Mouse (Mus musculus) embryonic facial prominence, embryonic 15.5 days (tissue): Measurements from ENCODE around the gene Mon2. TPM values are rescaled to one million over a fixed set of nuclear protein-coding genes. Genes with fewer than 3 reads are reported as not detected.

ENCODE experiments used
- ATAC-seq: fragments of 200-750 bp; cut with Nextera tagmentation; 2 replicates; pipeline ENCODE4 v1.8.0; 2017; ENCODE audit warnings: low read depth, moderate TSS enrichment; ENCODE audit not compliant: insufficient number of reproducible peaks, low FRiP score, low TSS enrichment
- H3K27ac ChIP-seq: fragments of 300-500 bp; sonication (generic); replicated peaks from 2 replicates; pipeline ENCODE4 v1.5.1; 2015; ENCODE audit warnings: mild to moderate bottlenecking, inconsistent platforms
- H3K27me3 ChIP-seq: fragments of 300-500 bp; sonication (generic); 2 replicates; pipeline ENCODE4 v1.6.1; 2015; ENCODE audit warnings: inconsistent platforms
- H3K36me3 ChIP-seq: fragments of 300-500 bp; sonication (generic); 2 replicates; pipeline ENCODE4 v1.6.1; 2015; ENCODE audit warnings: mild to moderate bottlenecking, inconsistent platforms
- H3K4me1 ChIP-seq: fragments of 300-500 bp; sonication (generic); 2 replicates; pipeline ENCODE4 v1.6.1; 2015; ENCODE audit warnings: inconsistent platforms
- H3K4me2 ChIP-seq: fragments of 300-500 bp; sonication (generic); replicated peaks from 2 replicates; pipeline ENCODE4 v1.6.1; 2015; ENCODE audit warnings: mild to moderate bottlenecking, inconsistent platforms
- H3K4me3 ChIP-seq: fragments of 300-500 bp; sonication (generic); replicated peaks from 2 replicates; pipeline ENCODE4 v1.5.1; 2015; ENCODE audit warnings: mild to moderate bottlenecking, inconsistent platforms
- H3K9ac ChIP-seq: fragments of 300-500 bp; sonication (generic); 2 replicates; pipeline ENCODE4 v1.6.1; 2015; ENCODE audit warnings: inconsistent platforms
- H3K9me3 ChIP-seq: fragments of 300-500 bp; sonication (generic); replicated peaks from 2 replicates; pipeline ENCODE4 v1.6.1; 2016; ENCODE audit warnings: inconsistent platforms
- WGBS: fragments of 180-500 bp; shearing (Covaris S2); methylation state at CpG from one replicate; pipeline ENCODE4 v1.1.7; 2015; 5-methylcytosine and 5-hydroxymethylcytosine counted together
- polyA plus RNA-seq: library from polyadenylated mRNA; unstranded; fragments of >200 nt; fragmentation: Nextera tagmentation; extraction: Ambion mirVana; gene quantifications from 2 replicates; pipeline ENCODE4 v1.2.1, GENCODE M21; 2015

Gene Mon2
- polyA plus RNA-seq, 1 experiment from 2014 or later, result 32.2 TPM

GRCm38 (mm10) chr10:123094504-123094903 is 18.2 kb upstream of the Mon2 start:
- no peak for ATAC-seq
- WGBS, result 83% methylated on average over 7 of the region's 7 CpGs
- H3K27ac ChIP-seq, result no peak overlapping the region
- H3K9me3 ChIP-seq, result no peaks in the 10 kb centered on the region
- H3K4me2 ChIP-seq, result no peak overlapping the region
- no peaks in the 10 kb centered on the region for H3K4me1 ChIP-seq
- no peaks in the 10 kb centered on the region for H3K36me3 ChIP-seq
- H3K27me3 ChIP-seq, result no peaks in the 10 kb centered on the region
- no peak overlapping the region for H3K9ac ChIP-seq
- no peak overlapping the region for H3K4me3 ChIP-seq

GRCm38 (mm10) chr10:123092577-123092976 is 16.3 kb upstream of the Mon2 start:
- Histone ChIP-seq H3K4me2 (no peak overlapping the region), H3K27me3 (no peaks in the 10 kb centered on the region), H3K9me3 (no peaks in the 10 kb centered on the region), H3K9ac (no peak overlapping the region), H3K27ac (no peak overlapping the region), H3K36me3 (no peaks in the 10 kb centered on the region), H3K4me3 (no peak overlapping the region), H3K4me1 (no peaks in the 10 kb centered on the region)
- 69% methylated on average over 3 of the region's 3 CpGs for WGBS
- ATAC-seq, result no peak

- no peak for ATAC-seq
- Histone ChIP-seq H3K4me3 (no peak overlapping the region), H3K4me1 (no peaks in the 10 kb centered on the region), H3K27ac (no peak overlapping the region), H3K36me3 (no peaks in the 10 kb centered on the region), H3K27me3 (no peaks in the 10 kb centered on the region), H3K9me3 (no peaks in the 10 kb centered on the region), H3K4me2 (no peak overlapping the region), H3K9ac (no peak overlapping the region)
- WGBS, result 30% methylated on average over 5 of the region's 5 CpGs
Observed at GRCm38 (mm10) chr10:123091737-123092136, 15.4 kb upstream of the Mon2 start.

DNA sequence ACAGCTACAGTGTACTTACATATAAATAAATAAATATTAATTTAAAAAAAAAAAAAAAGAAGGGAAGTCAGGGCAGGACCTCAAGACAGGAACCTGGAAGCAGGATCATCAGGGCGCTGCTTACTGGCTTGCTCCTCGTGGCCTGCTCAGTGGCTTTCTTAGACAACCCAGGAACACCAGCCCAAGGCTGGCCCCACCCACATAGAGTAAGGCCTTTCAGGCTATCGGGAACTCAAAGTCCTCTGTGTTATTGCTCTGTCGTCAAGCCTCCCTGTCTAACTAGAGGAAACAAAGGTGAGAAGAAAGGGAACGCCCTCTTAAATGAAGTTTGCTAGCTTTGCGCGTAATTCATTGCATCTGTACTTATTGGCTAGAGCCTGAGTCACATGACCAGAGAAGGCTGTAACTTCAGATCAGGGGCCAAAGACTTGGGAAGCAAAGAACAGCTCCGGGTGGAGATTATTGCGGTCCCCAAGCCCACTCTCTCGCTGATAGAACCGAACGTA is 13.2 kb upstream of the Mon2 start:
- Histone ChIP-seq H3K9me3 (no peaks in the 10 kb centered on the region), H3K4me2 (no peak overlapping the region)
- 81% methylated on average over 12 of the region's 12 CpGs for WGBS

DNA sequence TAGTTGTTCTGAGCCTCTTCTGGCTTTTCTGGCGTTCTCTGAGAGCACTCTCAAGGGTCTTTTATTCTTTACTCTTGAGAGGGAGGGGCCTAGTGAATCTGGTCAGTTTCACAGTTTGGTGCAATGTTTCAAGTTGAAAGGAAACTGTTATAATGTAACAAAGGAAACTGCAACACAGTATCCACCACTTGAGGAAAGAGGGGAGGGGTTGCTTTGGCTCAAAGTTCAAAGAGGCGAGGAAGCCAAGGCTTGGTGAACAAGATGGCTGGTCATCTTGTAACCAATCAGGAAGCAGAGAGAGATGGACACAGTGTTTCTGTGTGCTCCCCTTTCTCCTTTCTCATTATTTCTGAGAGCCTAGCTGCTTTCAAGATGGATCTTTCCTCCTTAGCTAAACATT is 10.5 kb upstream of the Mon2 start:
- Histone ChIP-seq H3K4me2 (no peak overlapping the region), H3K27ac (no peak overlapping the region), H3K4me3 (no peak overlapping the region), H3K36me3 (no peaks in the 10 kb centered on the region), H3K9me3 (no peaks in the 10 kb centered on the region), H3K27me3 (no peaks in the 10 kb centered on the region), H3K9ac (no peak overlapping the region), H3K4me1 (no peaks in the 10 kb centered on the region)
- ATAC-seq, result no peak
- WGBS, result 83% methylated on average over 2 of the region's 2 CpGs

More for the DNA sequence above, 13.2 kb upstream of the Mon2 start:
- no peaks in the 10 kb centered on the region for H3K36me3 ChIP-seq
- no peak overlapping the region for H3K4me3 ChIP-seq
- ATAC-seq, result no peak
- H3K9ac ChIP-seq, result no peak overlapping the region
- H3K4me1 ChIP-seq, result no peaks in the 10 kb centered on the region
- H3K27me3 ChIP-seq, result no peaks in the 10 kb centered on the region
- no peak overlapping the region for H3K27ac ChIP-seq

DNA sequence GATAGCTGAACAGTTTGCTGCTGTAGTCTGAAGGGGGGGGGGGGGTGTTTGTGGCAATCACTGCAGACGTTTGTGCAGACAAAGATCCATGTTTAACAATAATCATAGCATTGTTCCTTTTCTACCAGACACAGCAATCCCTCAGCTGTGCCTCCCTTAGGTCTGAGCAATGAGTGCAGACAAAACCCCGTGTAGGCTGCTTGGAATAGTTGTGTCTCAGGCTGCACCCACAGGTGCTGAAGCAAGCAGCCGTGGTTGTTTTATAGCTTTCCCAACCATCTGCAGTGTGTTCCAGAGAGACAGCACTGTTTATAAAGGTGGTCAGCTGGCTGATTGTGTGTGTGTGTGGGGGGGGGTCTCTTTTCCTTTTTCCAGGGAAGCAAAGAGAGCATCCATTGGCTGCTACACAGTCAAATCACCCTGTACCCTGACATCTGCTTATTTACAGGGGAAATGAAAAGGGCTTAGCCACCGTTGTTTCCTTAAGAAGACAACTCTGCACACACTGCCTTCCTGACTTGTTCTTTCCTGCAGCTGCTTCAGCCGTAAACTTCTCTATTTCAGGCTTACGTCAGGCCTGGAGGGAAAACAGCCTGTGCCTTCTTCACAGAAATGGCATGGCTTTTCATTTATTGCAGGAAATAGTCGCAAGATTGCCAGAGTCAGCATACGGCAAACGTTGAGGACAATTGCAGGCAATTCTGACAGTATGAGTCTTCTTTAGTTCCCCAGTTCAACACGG is 8.8 kb upstream of the Mon2 start:
- WGBS, result 51% methylated on average over 10 of the region's 10 CpGs
- H3K9me3 ChIP-seq, result no peaks in the 10 kb centered on the region
- no peak overlapping the region for H3K4me2 ChIP-seq
- no peak for ATAC-seq
- H3K27me3 ChIP-seq, result no peaks in the 10 kb centered on the region
- H3K27ac ChIP-seq, result no peak overlapping the region
- H3K4me3 ChIP-seq, result no peak overlapping the region
- H3K36me3 ChIP-seq, result no peaks in the 10 kb centered on the region
- H3K4me1 ChIP-seq, result no peaks in the 10 kb centered on the region
- no peak overlapping the region for H3K9ac ChIP-seq

DNA sequence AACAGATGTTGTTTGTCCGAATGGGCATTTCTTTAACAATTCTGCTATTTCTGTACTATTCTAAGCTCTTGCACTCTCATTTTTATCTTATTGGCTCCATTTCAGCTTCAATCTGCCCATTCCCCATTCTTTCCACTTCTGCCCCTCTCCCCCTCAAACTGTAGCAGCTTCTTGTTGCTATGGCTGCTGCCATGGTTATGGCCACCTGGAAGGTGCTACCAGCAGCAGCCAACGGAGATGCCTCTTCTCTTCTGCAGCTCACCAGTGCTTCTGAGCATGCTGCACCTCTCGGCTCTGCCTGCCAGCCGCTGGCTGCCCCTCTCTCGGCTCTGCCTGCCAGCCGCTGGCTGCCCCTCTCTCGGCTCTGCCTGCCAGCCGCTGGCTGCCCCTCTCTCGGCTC is 8.0 kb upstream of the Mon2 start:
- WGBS, result 77% methylated on average over 9 of the region's 9 CpGs
- ATAC-seq, result no peak

DNA sequence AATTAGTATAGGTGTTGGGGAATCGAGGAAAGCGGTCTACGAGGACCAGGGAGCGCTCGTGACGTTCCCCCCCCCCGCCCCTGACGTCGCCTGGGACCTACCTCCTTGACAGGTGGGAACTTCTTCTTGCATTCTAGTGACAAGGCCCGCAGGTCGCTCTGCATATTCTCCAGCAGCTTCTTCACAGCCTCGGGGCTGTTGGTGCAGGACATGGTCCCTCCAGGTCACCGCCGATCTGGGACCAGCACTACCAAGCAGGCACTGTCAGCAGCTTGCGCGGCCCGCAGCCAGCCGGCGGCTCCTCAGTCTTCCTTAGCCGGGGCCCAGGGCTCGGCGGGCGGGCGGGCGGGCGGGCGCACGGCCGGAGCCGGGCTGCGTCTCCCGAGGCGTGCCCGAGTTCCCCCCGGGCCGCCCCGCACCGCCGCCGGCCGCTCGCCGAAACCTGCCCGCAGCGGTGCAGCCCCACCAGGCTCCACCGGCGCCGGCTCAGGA is 508 bp downstream of the Mon2 start:
- Histone ChIP-seq H3K4me3 (peak overlapping the region; percentile 96), H3K4me2 (peak overlapping the region; percentile 63), H3K4me1 (peaks cover 9% of the 10 kb centered on the region), H3K36me3 (peaks cover 15% of the 10 kb centered on the region; the same call in 1 of the 2 replicates), H3K9ac (peak overlapping the region; percentile 80), H3K27ac (peak overlapping the region; percentile 75; the same call in 1 of the 2 replicates), H3K27me3 (no peaks in the 10 kb centered on the region), H3K9me3 (no peaks in the 10 kb centered on the region)
- under 1% methylated on average over 45 of the region's 48 CpGs for WGBS
- ATAC-seq, result peak; percentile 77

More for the DNA sequence above, 8.0 kb upstream of the Mon2 start:
- H3K36me3 ChIP-seq, result no peaks in the 10 kb centered on the region
- H3K4me3 ChIP-seq, result no peak overlapping the region
- H3K27me3 ChIP-seq, result no peaks in the 10 kb centered on the region
- no peak overlapping the region for H3K27ac ChIP-seq
- H3K4me2 ChIP-seq, result no peak overlapping the region
- no peaks in the 10 kb centered on the region for H3K4me1 ChIP-seq
- no peak overlapping the region for H3K9ac ChIP-seq
- H3K9me3 ChIP-seq, result no peaks in the 10 kb centered on the region

- no peak overlapping the region for H3K4me2 ChIP-seq
- peaks cover 9% of the 10 kb centered on the region for H3K4me1 ChIP-seq
- H3K9me3 ChIP-seq, result 0 out of 2 replicates have a peak, but pooled peaks cover 7% of the 10 kb centered on the region
- no peaks in the 10 kb centered on the region for H3K27me3 ChIP-seq
- 86% methylated on average over 2 of the region's 2 CpGs for WGBS
- no peak overlapping the region for H3K27ac ChIP-seq
- no peak overlapping the region for H3K4me3 ChIP-seq
- peaks cover 25% of the 10 kb centered on the region for H3K36me3 ChIP-seq
- H3K9ac ChIP-seq, result no peak overlapping the region
- no peak for ATAC-seq
Observed at GRCm38 (mm10) chr10:123071997-123072396, 4.3 kb downstream of the Mon2 start.

GRCm38 (mm10) chr10:123063021-123063420 is 13.3 kb downstream of the Mon2 start:
- ATAC-seq, result no peak

GRCm38 (mm10) chr10:123060831-123061230 is 15.5 kb downstream of the Mon2 start:
- Histone ChIP-seq H3K4me1 (no peaks in the 10 kb centered on the region; the same call in 1 of the 2 replicates), H3K27me3 (no peaks in the 10 kb centered on the region), H3K9ac (no peak overlapping the region), H3K36me3 (peaks cover 6% of the 10 kb centered on the region; the same call in 1 of the 2 replicates), H3K4me3 (no peak overlapping the region), H3K27ac (no peak overlapping the region), H3K4me2 (no peak overlapping the region), H3K9me3 (no peaks in the 10 kb centered on the region)
- WGBS, result 90% methylated on average over 6 of the region's 6 CpGs
- no peak for ATAC-seq

More at GRCm38 (mm10) chr10:123063021-123063420, 13.3 kb downstream of the Mon2 start:
- Histone ChIP-seq H3K4me3 (no peak overlapping the region), H3K9ac (no peak overlapping the region), H3K27ac (no peak overlapping the region), H3K4me2 (no peak overlapping the region), H3K9me3 (no peaks in the 10 kb centered on the region), H3K36me3 (peaks cover 3% of the 10 kb centered on the region; the same call in 1 of the 2 replicates), H3K4me1 (no peaks in the 10 kb centered on the region; the same call in 1 of the 2 replicates), H3K27me3 (no peaks in the 10 kb centered on the region)
- WGBS, result 92% methylated on average over 2 of the region's 2 CpGs
